Mouse (Mus musculus) bone marrow macrophage, adult 2 months (primary cell): ENCODE data around the gene Gm28308.

Experiments
- CTCF ChIP-seq: IDR thresholded peaks from 2 replicates; pipeline ENCODE4 v1.5.1; 2012; ENCODE audit warnings: low read depth, mild to moderate bottlenecking, low read length, moderate library complexity
- POLR2A ChIP-seq: IDR thresholded peaks from 2 replicates; pipeline ENCODE4 v1.6.1; 2012; ENCODE audit warnings: mild to moderate bottlenecking, low read depth, low read length, borderline replicate concordance

GRCm38 (mm10) chr6:52224895-52225611 lies 11.9 kb upstream of the Gm28308 start:
- TF ChIP-seq CTCF (no peak), POLR2A (no peak)
